Mouse (Mus musculus) mouse trophoblast stem cell (cell line): Measurements from ENCODE around the gene Hist1h1c.
"Not testable (repeated sequence)": the region's sequence is repeated elsewhere in the genome, so short reads cannot be mapped to it uniquely, and the experiment has no call there.

ENCODE experiments used
- in situ Hi-C, 2 experiments: fragments of 300-500 bp; cut with MseI, MboI; formaldehyde crosslinking; loops; 2 replicates in 1 of 2; 3 replicates in 1 of 2; pipeline ENCODE4 v1.15.1; 2025

Gene Hist1h1c

GRCm38 (mm10) chr13:23710374-23711089, 28.1 kb upstream of the Hist1h1c start, which contains the start of gene Hfe:
Hfe (minus strand) TSS chr13:23710854.
- in situ Hi-C loops, result no loop called here

GRCm38 (mm10) chr13:23716261-23717042, 22.2 kb upstream of the Hist1h1c start:
- in situ Hi-C loops, result no loop called here

GRCm38 (mm10) chr13:23717176-23717575, 21.4 kb upstream of the Hist1h1c start:
- in situ Hi-C loops, result no loop called here

- in situ Hi-C loops, result not testable (repeated sequence)
Observed at GRCm38 (mm10) chr13:23717593-23718245, 20.9 kb upstream of the Hist1h1c start.

- in situ Hi-C loops, result no loop called here
Observed at GRCm38 (mm10) chr13:23724239-23724638, 14.4 kb upstream of the Hist1h1c start.

GRCm38 (mm10) chr13:23725213-23725612, 13.4 kb upstream of the Hist1h1c start:
- in situ Hi-C loops, result no loop called here

- in situ Hi-C loops, result no loop called here
Observed at GRCm38 (mm10) chr13:23728472-23729191, 10.0 kb upstream of the Hist1h1c start.

- in situ Hi-C loops, result no loop called here
Observed at GRCm38 (mm10) chr13:23729192-23729525, 9.4 kb upstream of the Hist1h1c start.

- in situ Hi-C loops, result loop anchor here in 1 of 2 experiments (5.0 kb wide), 1 partner anchor 32 kb away; the partner anchor contains the start of genes Hist1h1t and Hist1h4c
Observed at GRCm38 (mm10) chr13:23729706-23730105, 8.9 kb upstream of the Hist1h1c start.

- in situ Hi-C loops, result loop anchor here in 1 of 2 experiments (5.0 kb wide), 1 partner anchor 33 kb away; the partner anchor contains the start of genes Hist1h1t and Hist1h4c
Observed at GRCm38 (mm10) chr13:23730479-23730878, 8.1 kb upstream of the Hist1h1c start.

- in situ Hi-C loops, result loop anchor here in 1 of 2 experiments (5.0 kb wide), 1 partner anchor 35 kb away; the partner anchor contains the start of genes Hist1h1t and Hist1h4c
Observed at GRCm38 (mm10) chr13:23732156-23732804, 6.3 kb upstream of the Hist1h1c start.

- in situ Hi-C loops, result loop anchor here in 1 of 2 experiments (5.0 kb wide), 1 partner anchor 35 kb away; no protein-coding TSS in a partner anchor
Observed at GRCm38 (mm10) chr13:23737091-23737490, 1.5 kb upstream of the Hist1h1c start.

GRCm38 (mm10) chr13:23738041-23738440, 567 bp upstream of the Hist1h1c start:
- in situ Hi-C loops, result loop anchor here in 1 of 2 experiments (5.0 kb wide), 1 partner anchor 36 kb away; no protein-coding TSS in a partner anchor

GRCm38 (mm10) chr13:23739069-23739921, 687 bp downstream of the Hist1h1c start:
- in situ Hi-C loops, result loop anchor here in 1 of 2 experiments (5.0 kb wide), 1 partner anchor 37 kb away; no protein-coding TSS in a partner anchor

GRCm38 (mm10) chr13:23739922-23740252, 1.3 kb downstream of the Hist1h1c start:
- in situ Hi-C loops, result loop anchor here in 1 of 2 experiments (5.0 kb wide), 1 partner anchor 38 kb away; no protein-coding TSS in a partner anchor

- in situ Hi-C loops, result no loop called here
Observed at GRCm38 (mm10) chr13:23740256-23740840, 1.7 kb downstream of the Hist1h1c start.

GRCm38 (mm10) chr13:23740910-23741309, 2.3 kb downstream of the Hist1h1c start:
- in situ Hi-C loops, result no loop called here

GRCm38 (mm10) chr13:23742007-23742406, 3.4 kb downstream of the Hist1h1c start:
- in situ Hi-C loops, result no loop called here

GRCm38 (mm10) chr13:23743215-23743614, 4.6 kb downstream of the Hist1h1c start:
- in situ Hi-C loops, result no loop called here
